Mouse (Mus musculus) left cerebral cortex, adult 9 months (tissue): Measurements from ENCODE around the gene Olfr513.

Source experiments
- DNase-seq, 2 experiments: peaks; one replicate each; pipeline ENCODE4 v3.0.0; 2022; ENCODE audit warnings: low spot score in 2 of 2

Gene Olfr513

DNA sequence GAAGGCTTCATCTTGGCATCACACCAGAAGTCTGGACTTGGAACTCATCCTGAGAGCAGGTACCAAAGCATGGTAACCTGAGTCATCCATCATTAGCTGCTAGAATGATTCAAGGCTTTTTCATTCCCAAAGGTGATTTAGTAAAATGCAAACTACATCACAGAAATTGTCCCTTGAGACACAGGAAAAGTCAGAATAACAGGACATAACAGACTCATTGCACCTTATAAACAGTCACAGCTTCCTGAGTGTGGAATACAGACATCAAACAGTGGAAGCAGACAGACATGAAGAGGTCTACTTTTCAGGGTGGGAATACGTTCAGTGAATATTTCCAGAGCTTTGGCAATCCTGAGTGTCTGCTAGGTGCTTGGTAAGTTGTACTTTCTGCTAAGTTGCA, at the start of gene Olfr513:
Olfr513 (plus strand) TSS at position 301 of the 400 bp plus-strand sequence.
- no peak for DNase-seq

DNA sequence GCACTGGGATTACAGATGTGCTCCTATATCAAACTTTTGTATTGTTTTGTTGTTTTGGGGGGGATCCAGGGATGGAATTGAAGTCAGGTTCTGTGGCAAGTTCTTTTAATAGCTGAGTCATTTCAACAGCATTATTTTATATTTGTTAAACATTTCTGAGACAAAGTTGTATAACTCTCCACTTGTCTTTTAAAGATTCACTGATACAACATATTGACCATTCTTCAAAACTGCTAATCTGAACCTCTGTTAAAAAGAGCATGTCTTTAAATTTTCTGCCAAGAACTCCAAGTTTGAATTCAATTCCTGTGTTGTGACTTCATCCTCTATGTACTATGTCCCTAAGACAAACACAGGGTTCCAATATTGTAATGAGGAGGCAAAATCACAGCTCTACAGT, 37.8 kb upstream of the Olfr513 start, which contains the start of gene Olfr512:
Olfr512 (plus strand) TSS at position 301 of the 400 bp plus-strand sequence.
- no peak for DNase-seq

DNA sequence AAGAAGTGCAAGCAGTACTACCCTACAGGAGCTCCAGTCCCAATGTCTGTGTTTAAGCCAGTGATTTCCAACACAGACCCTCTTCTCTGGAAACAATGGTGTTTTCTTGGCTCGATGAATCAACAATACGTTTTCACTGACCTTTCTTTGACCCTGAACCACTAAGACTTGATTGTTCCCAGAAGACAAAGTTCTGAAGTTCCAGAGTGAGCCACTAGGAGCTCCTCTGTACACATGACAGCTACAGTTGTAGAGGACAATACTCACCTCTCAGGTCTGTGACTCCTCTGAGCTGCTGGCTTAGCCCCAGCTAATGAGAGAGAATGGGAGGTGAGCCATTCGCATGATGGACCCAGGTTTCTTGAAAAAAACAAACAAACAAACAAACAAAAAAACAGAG, 9.6 kb downstream of the Olfr513 start:
- DNase-seq, result no peak

DNA sequence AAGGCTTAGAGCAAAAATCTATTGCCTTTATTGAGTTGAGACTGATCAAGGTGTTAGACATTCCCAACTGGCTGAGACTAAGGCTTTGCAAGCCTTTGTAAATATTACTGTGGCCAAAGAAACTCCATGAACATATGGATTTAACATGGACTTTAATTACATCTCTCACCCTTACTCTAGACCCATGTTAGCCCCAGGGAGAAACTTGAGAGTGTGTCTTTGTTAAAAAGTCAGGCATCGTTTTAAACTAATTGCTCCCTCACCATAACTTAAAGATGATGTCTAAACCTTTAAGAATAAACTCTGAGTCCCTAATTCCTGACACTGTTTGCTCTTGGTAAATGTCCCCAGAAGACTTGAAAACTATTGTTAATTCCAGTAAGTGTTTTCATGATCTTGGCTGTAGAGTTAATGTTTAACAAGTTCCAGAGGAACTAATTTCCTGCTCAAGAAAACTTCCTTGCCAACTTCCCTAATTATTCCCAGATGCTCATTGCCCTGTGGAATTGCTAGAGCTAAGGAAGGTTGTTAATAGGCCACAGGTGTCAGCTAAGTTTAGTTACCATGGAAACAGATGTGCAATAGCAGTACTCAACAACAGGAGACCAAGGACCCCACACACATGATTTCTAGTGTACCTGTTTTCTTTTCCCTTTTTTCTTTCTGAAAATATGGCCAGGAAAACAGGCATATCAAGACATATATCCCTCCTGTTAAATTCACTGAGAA, 46.6 kb downstream of the Olfr513 start:
- no peak for DNase-seq
